Mouse (Mus musculus) G1E (cell line): ENCODE data around the gene Gm21987. TPM values are rescaled to one million over a fixed set of nuclear protein-coding genes. Genes with fewer than 3 reads are reported as not detected.

Experiments used
- ATAC-seq: 2 replicates; pipeline ENCODE4 v1.8.0; 2016; ENCODE audit warnings: mild to moderate bottlenecking; ENCODE audit not compliant: insufficient number of reproducible peaks, poor library complexity, low FRiP score, severe bottlenecking; ENCODE audit errors: extremely low read depth
- DNase-seq: peaks from one replicate; pipeline ENCODE4 v3.0.0; 2012; ENCODE audit warnings: low spot score
- H3K27me3 ChIP-seq: 2 replicates; pipeline ENCODE4 v1.6.1; 2012; ENCODE audit warnings: mild to moderate bottlenecking, low read length, inconsistent platforms; ENCODE audit not compliant: insufficient read depth
- H3K36me3 ChIP-seq: replicated peaks from 2 replicates; pipeline ENCODE3; 2012; ENCODE audit warnings: mild to moderate bottlenecking, inconsistent platforms
- H3K4me1 ChIP-seq: 2 replicates; pipeline ENCODE4 v1.6.1; 2012; ENCODE audit warnings: low read depth, low read length, inconsistent platforms, mixed read lengths; ENCODE audit not compliant: insufficient read depth
- H3K4me3 ChIP-seq: 2 replicates; pipeline ENCODE4 v1.5.1; 2012; ENCODE audit warnings: low read depth, mild to moderate bottlenecking, inconsistent platforms, low read length, moderate library complexity, mixed read lengths
- H3K9me3 ChIP-seq: replicated peaks from 2 replicates; pipeline ENCODE4 v1.6.1; 2012; ENCODE audit warnings: inconsistent platforms
- CTCF ChIP-seq: IDR thresholded peaks from 2 replicates; pipeline ENCODE4 v1.5.1; 2012; ENCODE audit warnings: low read depth, low read length, inconsistent platforms, mixed read lengths
- GATA1 ChIP-seq: IDR thresholded peaks from 2 replicates; pipeline ENCODE4 v1.6.1; 2012; ENCODE audit warnings: borderline replicate concordance, low read length, inconsistent platforms, mixed read lengths
- GATA2 ChIP-seq: IDR thresholded peaks from 2 replicates; pipeline ENCODE4 v1.6.1; 2012; ENCODE audit warnings: low read depth, low read length, inconsistent platforms, borderline replicate concordance
- POLR2AphosphoS5 ChIP-seq: IDR thresholded peaks from 2 replicates; pipeline ENCODE4 v1.6.1; 2012; ENCODE audit warnings: low read depth, low read length, inconsistent platforms; ENCODE audit not compliant: insufficient replicate concordance
- TAL1 ChIP-seq: conservative IDR thresholded peaks from 2 replicates; pipeline ENCODE4 v1.6.1; 2012; ENCODE audit warnings: low read depth, low read length, inconsistent platforms, mixed read lengths
- polyA plus RNA-seq: library from polyadenylated mRNA; stranded (reverse); fragments of >175 nt; gene quantifications from 2 replicates; pipeline ENCODE4 v1.2.3, GENCODE M21; 2012
- total RNA-seq, 2 experiments: library from RNA; stranded (forward) in 1 of 2; stranded (reverse) in 1 of 2; fragments of 200-1000 nt in 1 of 2; fragments of >200 nt in 1 of 2; fragmentation: Nextera tagmentation in 1 of 2; gene quantifications; 2 replicates each; pipeline ENCODE4 v1.2.3; 2014 to 2017

The Gm21987 gene
- total and polyA plus RNA-seq, 3 experiments: 4.7 to 1,146 TPM; not detected in 1

- DNase-seq (peak; percentile 23), ATAC-seq (peak; percentile 10; the same call in 1 of the 2 replicates)
- peak overlapping the region; percentile 2; the same call in 1 of the 2 replicates for H3K4me3 ChIP-seq
- peaks cover 61% of the 10 kb centered on the region for H3K4me1 ChIP-seq
- H3K36me3 ChIP-seq: no peaks in the 10 kb centered on the region
- no peaks in the 10 kb centered on the region for H3K27me3 ChIP-seq
- TF ChIP-seq TAL1: no peak
- no peak for TF ChIP-seq GATA2
- no peak for TF ChIP-seq CTCF
- no peak for TF ChIP-seq POLR2AphosphoS5
- TF ChIP-seq GATA1: no peak
- H3K9me3 ChIP-seq: no peaks in the 10 kb centered on the region
These were observed 52.8 kb downstream of the Gm21987 start for GRCm38 (mm10) chr16:38399531-38400231.

- Histone ChIP-seq H3K4me3 (no peak overlapping the region), H3K36me3 (no peaks in the 10 kb centered on the region), H3K27me3 (no peaks in the 10 kb centered on the region), H3K4me1 (peaks cover 56% of the 10 kb centered on the region), H3K9me3 (no peaks in the 10 kb centered on the region)
- no peak for TF ChIP-seq TAL1
- no peak for TF ChIP-seq GATA1
- no peak for TF ChIP-seq CTCF
- no peak for TF ChIP-seq POLR2AphosphoS5
- no peak for TF ChIP-seq GATA2
- DNase-seq (no peak), ATAC-seq (no peak)
These were observed 53.6 kb downstream of the Gm21987 start for GRCm38 (mm10) chr16:38400311-38400960.

GRCm38 (mm10) chr16:38401468-38401867 is 54.6 kb downstream of the Gm21987 start:
- TF ChIP-seq GATA2: no peak
- TF ChIP-seq POLR2AphosphoS5: no peak
- TF ChIP-seq CTCF: no peak
- no peak for TF ChIP-seq TAL1
- TF ChIP-seq GATA1: no peak
- H3K4me3 ChIP-seq: no peak overlapping the region
- no peaks in the 10 kb centered on the region for H3K36me3 ChIP-seq
- no peaks in the 10 kb centered on the region for H3K9me3 ChIP-seq
- DNase-seq: no peak
- no peak for ATAC-seq
- H3K27me3 ChIP-seq: no peaks in the 10 kb centered on the region
- peaks cover 57% of the 10 kb centered on the region for H3K4me1 ChIP-seq

GRCm38 (mm10) chr16:38403639-38404038 is 56.8 kb downstream of the Gm21987 start:
- ATAC-seq (no peak), DNase-seq (no peak)
- no peaks in the 10 kb centered on the region for H3K27me3 ChIP-seq
- no peaks in the 10 kb centered on the region for H3K9me3 ChIP-seq
- H3K4me3 ChIP-seq: no peak overlapping the region
- TF ChIP-seq GATA1 (no peak), POLR2AphosphoS5 (no peak), GATA2 (no peak), CTCF (no peak), TAL1 (no peak)
- no peaks in the 10 kb centered on the region for H3K36me3 ChIP-seq
- H3K4me1 ChIP-seq: peaks cover 64% of the 10 kb centered on the region

GRCm38 (mm10) chr16:38406293-38406692 is 59.5 kb downstream of the Gm21987 start:
- DNase-seq (no peak), ATAC-seq (no peak)
- TF ChIP-seq GATA1 (no peak), POLR2AphosphoS5 (no peak), TAL1 (no peak), CTCF (no peak), GATA2 (no peak)
- Histone ChIP-seq H3K27me3 (no peaks in the 10 kb centered on the region), H3K4me1 (peaks cover 42% of the 10 kb centered on the region), H3K36me3 (no peaks in the 10 kb centered on the region), H3K4me3 (no peak overlapping the region), H3K9me3 (no peaks in the 10 kb centered on the region)

GRCm38 (mm10) chr16:38406708-38407107 is 59.9 kb downstream of the Gm21987 start:
- Histone ChIP-seq H3K4me1 (peaks cover 38% of the 10 kb centered on the region), H3K36me3 (no peaks in the 10 kb centered on the region), H3K4me3 (no peak overlapping the region), H3K27me3 (no peaks in the 10 kb centered on the region), H3K9me3 (no peaks in the 10 kb centered on the region)
- TF ChIP-seq GATA2 (no peak), TAL1 (no peak), CTCF (no peak), POLR2AphosphoS5 (no peak), GATA1 (no peak)
- DNase-seq: peak; percentile 36
- ATAC-seq: peak; percentile 22; the same call in 1 of the 2 replicates
